Mouse (Mus musculus) inflammation-experienced regulatory T-cells, adult 6 months (primary cell): ENCODE data around the gene I0C0044D17Rik. TPM values are rescaled to one million over a fixed set of nuclear protein-coding genes. Genes with fewer than 3 reads are reported as not detected.
"Not testable (repeated sequence)": the region's sequence is repeated elsewhere in the genome, so short reads cannot be mapped to it uniquely, and the experiment has no call there.

Experiments
- ATAC-seq: one replicate; pipeline ENCODE4 v1.8.0; 2017
- polyA plus RNA-seq, 3 experiments: library from polyadenylated mRNA; unstranded; fragments of 100-300 nt; shearing (Covaris generic); gene quantifications; one replicate each; pipeline ENCODE4 v1.2.1; 2017

The I0C0044D17Rik gene
- not detected for polyA plus RNA-seq

- not testable (repeated sequence) for ATAC-seq
These were observed at the start of gene I0C0044D17Rik for GRCm38 (mm10) chr4:98823740-98824139. Gene I0C0044D17Rik, minus strand, starts transcription at chr4:98823840.

- no peak for ATAC-seq
These were observed 42.0 kb upstream of the I0C0044D17Rik start for GRCm38 (mm10) chr4:98865386-98866237.

- no peak for ATAC-seq
These were observed 40.9 kb upstream of the I0C0044D17Rik start for GRCm38 (mm10) chr4:98864546-98864945.

GRCm38 (mm10) chr4:98864094-98864493 lies 40.5 kb upstream of the I0C0044D17Rik start:
- no peak for ATAC-seq

- no peak for ATAC-seq
These were observed 39.8 kb upstream of the I0C0044D17Rik start for GRCm38 (mm10) chr4:98863451-98863850.

- no peak for ATAC-seq
These were observed 34.7 kb upstream of the I0C0044D17Rik start for GRCm38 (mm10) chr4:98858151-98858855.

GRCm38 (mm10) chr4:98857037-98857648 lies 33.5 kb upstream of the I0C0044D17Rik start:
- ATAC-seq, result no peak

GRCm38 (mm10) chr4:98853926-98854325 lies 30.3 kb upstream of the I0C0044D17Rik start:
- no peak for ATAC-seq

GRCm38 (mm10) chr4:98850485-98850884 lies 26.8 kb upstream of the I0C0044D17Rik start:
- ATAC-seq, result not testable (repeated sequence)

- no peak for ATAC-seq
These were observed 23.7 kb upstream of the I0C0044D17Rik start for GRCm38 (mm10) chr4:98847120-98847885.

- ATAC-seq, result no peak
These were observed 22.8 kb upstream of the I0C0044D17Rik start for GRCm38 (mm10) chr4:98846396-98846795.

- ATAC-seq, result no peak
These were observed 22.1 kb upstream of the I0C0044D17Rik start for GRCm38 (mm10) chr4:98845687-98846125.

- no peak for ATAC-seq
These were observed 21.6 kb upstream of the I0C0044D17Rik start for GRCm38 (mm10) chr4:98845201-98845600.

GRCm38 (mm10) chr4:98843906-98844597 lies 20.4 kb upstream of the I0C0044D17Rik start:
- no peak for ATAC-seq

- not testable (repeated sequence) for ATAC-seq
These were observed 17.6 kb upstream of the I0C0044D17Rik start for GRCm38 (mm10) chr4:98841251-98841650.

GRCm38 (mm10) chr4:98840526-98840925 lies 16.9 kb upstream of the I0C0044D17Rik start:
- no peak for ATAC-seq

- no peak for ATAC-seq
These were observed 15.3 kb upstream of the I0C0044D17Rik start for GRCm38 (mm10) chr4:98838913-98839312.

- no peak for ATAC-seq
These were observed 14.3 kb upstream of the I0C0044D17Rik start for GRCm38 (mm10) chr4:98837715-98838505.

GRCm38 (mm10) chr4:98836519-98836918 lies 12.9 kb upstream of the I0C0044D17Rik start:
- no peak for ATAC-seq

GRCm38 (mm10) chr4:98834782-98835181 lies 11.1 kb upstream of the I0C0044D17Rik start:
- no peak for ATAC-seq

GRCm38 (mm10) chr4:98831726-98832125 lies 8.1 kb upstream of the I0C0044D17Rik start:
- ATAC-seq, result no peak
